Mouse (Mus musculus): ENCODE measurements around the gene 4931406P16Rik. TPM values are rescaled to one million over a fixed set of nuclear protein-coding genes. Genes with fewer than 3 reads are reported as not detected.

The 4931406P16Rik gene
- total and polyA plus RNA-seq, 2 experiments from 2014 or later: 21.3 to 55.7 TPM

- ATAC-seq (no peak), DNase-seq (no peak)
- Histone ChIP-seq H3K4me2 (ENCODE audit: low read depth) (no peak overlapping the region), H3K4me1 (ENCODE audit: insufficient read depth) (no peaks in the 10 kb centered on the region), H3K9me3 (ENCODE audit: low read length) (no peaks in the 10 kb centered on the region), H3K27ac (ENCODE audit: low read depth, low read length) (no peak overlapping the region), H3K27me3 (ENCODE audit: insufficient read depth, low read length) (no peaks in the 10 kb centered on the region), H3K9ac (no peak overlapping the region), H3K4me3 (ENCODE audit: low read depth, low read length) (no peak overlapping the region), H3K36me3 (ENCODE audit: insufficient read depth) (no peaks in the 10 kb centered on the region)
- 87% methylated on average over 1 of the region's 1 CpGs for WGBS
- TF ChIP-seq CTCF (IDR thresholded peaks at IDR 0.05; ENCODE audit: low read depth): no peak
Measured at GRCm38 (mm10) chr7:34324857-34325256, 11.5 kb upstream of the 4931406P16Rik start.

- H3K36me3 ChIP-seq (ENCODE audit: insufficient read depth): no peaks in the 10 kb centered on the region
- WGBS: 91% methylated on average over 2 of the region's 2 CpGs
- TF ChIP-seq CTCF (IDR thresholded peaks at IDR 0.05; ENCODE audit: low read depth): no peak
- ATAC-seq: no peak
- H3K9me3 ChIP-seq (ENCODE audit: low read length): no peaks in the 10 kb centered on the region
- no peak overlapping the region for H3K27ac ChIP-seq (ENCODE audit: low read depth, low read length)
- no peak overlapping the region for H3K4me2 ChIP-seq (ENCODE audit: low read depth)
- H3K4me1 ChIP-seq (ENCODE audit: insufficient read depth): no peaks in the 10 kb centered on the region
- H3K9ac ChIP-seq: no peak overlapping the region
- no peak for DNase-seq
- no peaks in the 10 kb centered on the region for H3K27me3 ChIP-seq (ENCODE audit: insufficient read depth, low read length)
- H3K4me3 ChIP-seq (ENCODE audit: low read depth, low read length): no peak overlapping the region
Measured at GRCm38 (mm10) chr7:34324005-34324404, 10.7 kb upstream of the 4931406P16Rik start.

GRCm38 (mm10) chr7:34323351-34323750 lies 10.0 kb upstream of the 4931406P16Rik start:
- 66% methylated on average over 8 of the region's 8 CpGs for WGBS
- ATAC-seq: peak; percentile 54
- H3K4me1 ChIP-seq (ENCODE audit: insufficient read depth): no peaks in the 10 kb centered on the region
- no peaks in the 10 kb centered on the region for H3K36me3 ChIP-seq (ENCODE audit: insufficient read depth)
- no peak overlapping the region for H3K27ac ChIP-seq (ENCODE audit: low read depth, low read length)
- H3K9me3 ChIP-seq (ENCODE audit: low read length): no peaks in the 10 kb centered on the region
- no peak overlapping the region for H3K9ac ChIP-seq
- no peak overlapping the region for H3K4me2 ChIP-seq (ENCODE audit: low read depth)
- H3K4me3 ChIP-seq (ENCODE audit: low read depth, low read length): no peak overlapping the region
- no peak for TF ChIP-seq CTCF (IDR thresholded peaks at IDR 0.05; ENCODE audit: low read depth)
- no peaks in the 10 kb centered on the region for H3K27me3 ChIP-seq (ENCODE audit: insufficient read depth, low read length)
- peak; percentile 12 for DNase-seq

- 92% methylated on average over 4 of the region's 4 CpGs for WGBS
- ATAC-seq (no peak), DNase-seq (no peak)
- Histone ChIP-seq H3K4me3 (ENCODE audit: low read depth, low read length) (no peak overlapping the region), H3K4me1 (ENCODE audit: insufficient read depth) (no peaks in the 10 kb centered on the region), H3K27ac (ENCODE audit: low read depth, low read length) (no peak overlapping the region), H3K9me3 (ENCODE audit: low read length) (no peaks in the 10 kb centered on the region), H3K36me3 (ENCODE audit: insufficient read depth) (no peaks in the 10 kb centered on the region), H3K27me3 (ENCODE audit: insufficient read depth, low read length) (no peaks in the 10 kb centered on the region), H3K9ac (no peak overlapping the region), H3K4me2 (ENCODE audit: low read depth) (no peak overlapping the region)
- no peak for TF ChIP-seq CTCF (IDR thresholded peaks at IDR 0.05; ENCODE audit: low read depth)
Measured at GRCm38 (mm10) chr7:34321958-34322357, 8.6 kb upstream of the 4931406P16Rik start.

GRCm38 (mm10) chr7:34321119-34321518 lies 7.8 kb upstream of the 4931406P16Rik start:
- no peak overlapping the region for H3K9ac ChIP-seq
- H3K4me3 ChIP-seq (ENCODE audit: low read depth, low read length): no peak overlapping the region
- TF ChIP-seq CTCF (IDR thresholded peaks at IDR 0.05; ENCODE audit: low read depth): no peak
- no peaks in the 10 kb centered on the region for H3K9me3 ChIP-seq (ENCODE audit: low read length)
- H3K4me2 ChIP-seq (ENCODE audit: low read depth): no peak overlapping the region
- no peak for DNase-seq
- H3K4me1 ChIP-seq (ENCODE audit: insufficient read depth): no peaks in the 10 kb centered on the region
- no peak overlapping the region for H3K27ac ChIP-seq (ENCODE audit: low read depth, low read length)
- WGBS: 86% methylated on average over 5 of the region's 5 CpGs
- no peaks in the 10 kb centered on the region for H3K36me3 ChIP-seq (ENCODE audit: insufficient read depth)
- no peaks in the 10 kb centered on the region for H3K27me3 ChIP-seq (ENCODE audit: insufficient read depth, low read length)
- ATAC-seq: no peak

- H3K27me3 ChIP-seq (ENCODE audit: insufficient read depth, low read length): no peaks in the 10 kb centered on the region
- no peak overlapping the region for H3K27ac ChIP-seq (ENCODE audit: low read depth, low read length)
- no peaks in the 10 kb centered on the region for H3K9me3 ChIP-seq (ENCODE audit: low read length)
- ATAC-seq (peak; percentile 57; the same call in 1 of the 2 replicates), DNase-seq (peak; percentile 12)
- no peak for TF ChIP-seq CTCF (IDR thresholded peaks at IDR 0.05; ENCODE audit: low read depth)
- 29% methylated on average over 3 of the region's 3 CpGs for WGBS
- no peaks in the 10 kb centered on the region for H3K36me3 ChIP-seq (ENCODE audit: insufficient read depth)
- no peaks in the 10 kb centered on the region for H3K4me1 ChIP-seq (ENCODE audit: insufficient read depth)
- H3K4me2 ChIP-seq (ENCODE audit: low read depth): no peak overlapping the region
- H3K4me3 ChIP-seq (ENCODE audit: low read depth, low read length): no peak overlapping the region
- no peak overlapping the region for H3K9ac ChIP-seq
Measured at GRCm38 (mm10) chr7:34319957-34320356, 6.6 kb upstream of the 4931406P16Rik start.

GRCm38 (mm10) chr7:34319123-34319522 lies 5.8 kb upstream of the 4931406P16Rik start:
- Histone ChIP-seq H3K9me3 (ENCODE audit: low read length) (no peaks in the 10 kb centered on the region), H3K9ac (no peak overlapping the region), H3K36me3 (ENCODE audit: insufficient read depth) (no peaks in the 10 kb centered on the region), H3K4me3 (ENCODE audit: low read depth, low read length) (no peak overlapping the region), H3K4me2 (ENCODE audit: low read depth) (no peak overlapping the region), H3K27ac (ENCODE audit: low read depth, low read length) (no peak overlapping the region), H3K27me3 (ENCODE audit: insufficient read depth, low read length) (no peaks in the 10 kb centered on the region), H3K4me1 (ENCODE audit: insufficient read depth) (no peaks in the 10 kb centered on the region)
- TF ChIP-seq CTCF (IDR thresholded peaks at IDR 0.05; ENCODE audit: low read depth): no peak
- DNase-seq: no peak
- 93% methylated on average over 2 of the region's 2 CpGs for WGBS
- ATAC-seq: no peak

Data from forebrain, postnatal 0 days (tissue).